Mouse (Mus musculus) layer of hippocampus, adult 2 months (tissue): ENCODE measurements around the gene C1qtnf6. TPM values are rescaled to one million over a fixed set of nuclear protein-coding genes. Genes with fewer than 3 reads are reported as not detected.

ENCODE experiments used
- DNase-seq, 2 experiments: peaks; one replicate each; pipeline ENCODE4 v3.0.0; 2022; ENCODE audit warnings: low spot score in 2 of 2
- H3K27ac ChIP-seq: fragments of 200-600 bp; 2 replicates; pipeline ENCODE4 v1.8.1; 2022
- H3K4me3 ChIP-seq: fragments of 200-600 bp; 2 replicates; pipeline ENCODE4 v1.8.1; 2022; ENCODE audit warnings: mild to moderate bottlenecking
- CTCF ChIP-seq: fragments of 200-600 bp; conservative IDR thresholded peaks from 2 replicates; pipeline ENCODE4 v1.8.1; 2022; ENCODE audit warnings: antibody characterized with exemption, mild to moderate bottlenecking, moderate library complexity
- total RNA-seq, 2 experiments: library from RNA; stranded (reverse); gene quantifications; 2 replicates each; pipeline ENCODE4 v1.2.3; 2021

Gene C1qtnf6
- total RNA-seq, 2 experiments from 2014 or later, result 4.5 to 5.2 TPM

- no peak for TF ChIP-seq CTCF
- Histone ChIP-seq H3K27ac (no peak overlapping the region), H3K4me3 (no peak overlapping the region)
- DNase-seq, result no peak
Observed at GRCm38 (mm10) chr15:78478073-78478472, 53.1 kb downstream of the C1qtnf6 start.

DNA sequence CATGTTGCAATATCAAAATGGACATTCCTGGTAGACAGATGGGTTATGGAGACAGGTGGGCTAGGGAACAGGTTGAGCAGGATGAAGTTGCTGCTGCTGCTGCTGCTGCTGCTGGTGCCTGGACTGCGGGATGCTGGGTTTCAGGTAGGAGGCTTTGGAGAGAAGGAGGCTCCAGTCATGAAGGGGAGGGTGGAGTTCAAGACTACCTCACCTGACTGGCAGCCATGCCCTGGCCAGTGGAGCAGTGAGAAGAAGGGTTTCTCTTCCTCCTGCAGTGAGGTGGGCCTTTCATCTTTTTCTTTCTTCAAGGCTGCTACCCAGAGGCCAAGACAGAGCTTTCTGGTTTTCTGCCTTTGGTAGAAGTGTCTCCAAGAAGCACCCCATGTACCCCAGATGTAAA, 54.3 kb downstream of the C1qtnf6 start:
- no peak for DNase-seq
- TF ChIP-seq CTCF, result no peak
- H3K27ac ChIP-seq, result no peak overlapping the region
- H3K4me3 ChIP-seq, result no peak overlapping the region

DNA sequence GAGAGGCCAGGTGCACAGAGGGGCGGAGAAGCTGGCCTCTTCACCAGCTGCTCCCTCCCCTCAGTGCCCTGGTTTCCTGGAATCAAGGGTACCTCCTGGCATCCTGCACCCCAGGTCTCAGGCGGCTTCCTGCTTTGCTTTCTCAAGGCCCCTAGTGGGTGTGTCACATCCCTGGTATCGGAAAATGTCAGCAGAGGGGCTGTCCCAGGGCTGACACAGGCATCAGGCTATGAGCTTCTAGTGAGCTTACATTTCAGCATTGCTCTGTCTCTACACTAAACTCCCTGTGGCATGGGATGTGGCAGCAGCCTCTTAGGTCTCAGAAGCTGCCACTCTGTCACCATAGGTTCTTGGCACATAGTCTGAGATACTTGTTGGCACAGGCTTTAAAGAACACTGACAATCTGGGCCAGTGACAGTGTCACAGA, 55.6 kb downstream of the C1qtnf6 start:
- Histone ChIP-seq H3K4me3 (no peak overlapping the region), H3K27ac (no peak overlapping the region)
- TF ChIP-seq CTCF, result no peak
- DNase-seq, result no peak

DNA sequence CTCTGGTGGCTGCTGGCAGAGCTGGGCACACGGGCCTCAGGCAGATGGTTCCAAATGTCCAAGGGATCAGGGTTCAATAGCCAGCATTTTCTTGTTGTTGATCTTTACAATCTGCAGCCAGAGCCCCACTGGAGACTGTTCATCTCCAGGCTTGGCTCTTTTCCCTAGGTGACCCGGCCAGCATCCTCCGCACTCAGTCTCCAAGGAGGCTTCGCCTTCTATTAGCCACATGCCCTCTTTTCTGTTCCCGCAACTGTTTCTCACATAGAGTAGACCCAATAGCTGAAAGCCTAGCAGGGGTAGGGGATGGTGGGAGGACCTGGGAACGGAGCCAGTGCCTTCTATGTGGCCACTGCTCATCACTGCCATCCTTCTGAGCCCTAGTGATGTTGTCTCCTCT, 57.8 kb downstream of the C1qtnf6 start:
- DNase-seq, result no peak
- Histone ChIP-seq H3K27ac (no peak overlapping the region), H3K4me3 (no peak overlapping the region)
- TF ChIP-seq CTCF, result no peak

Other genes starting within 250 kb of the C1qtnf6 start
- gene Csf2rb2, start 225.7 kb downstream of the C1qtnf6 start, total RNA-seq, result 1 to 10 TPM; 2.9 to 4.2 TPM
- 1 to 10 TPM; 1.3 to 1.7 TPM for gene Csf2rb, start 205.7 kb downstream of the C1qtnf6 start, total RNA-seq
- not detected for gene Tex33, start 135.5 kb downstream of the C1qtnf6 start, total RNA-seq
- 10 to 100 TPM; 35.6 to 40.3 TPM for gene Tst, start 125.5 kb downstream of the C1qtnf6 start, total RNA-seq
- gene Mpst, start 125.0 kb downstream of the C1qtnf6 start, total RNA-seq, result 10 to 100 TPM; 29.5 to 31.8 TPM
- 100 to 1,000 TPM; 263 to 271 TPM for gene Kctd17, start 102.9 kb downstream of the C1qtnf6 start, total RNA-seq
- 1 to 10 TPM; 1.9 to 3.0 TPM for gene Tmprss6, start 62.8 kb downstream of the C1qtnf6 start, total RNA-seq
- under 1 TPM in 1 of 2 experiments, not detected in 1; 0.20 TPM for gene Il2rb, start 36.1 kb downstream of the C1qtnf6 start, total RNA-seq
- gene Sstr3, start 13.3 kb upstream of the C1qtnf6 start, total RNA-seq, result 10 to 100 TPM; 25.2 to 25.8 TPM
- gene Rac2, start 41.4 kb upstream of the C1qtnf6 start, total RNA-seq, result 1 to 10 TPM; 2.2 to 3.7 TPM
- gene Cyth4, start 65.6 kb upstream of the C1qtnf6 start, total RNA-seq, result 10 to 100 TPM; 24.7 to 25.2 TPM
- gene Elfn2, start 187.4 kb upstream of the C1qtnf6 start, total RNA-seq, result 100 to 1,000 TPM; 202 to 204 TPM
- gene Mfng, start 242.1 kb upstream of the C1qtnf6 start, total RNA-seq, result 1 to 10 TPM; 4.4 to 4.7 TPM